Mouse (Mus musculus) E14TG2a.4 (cell line): ENCODE results near the gene Tchh.
"Not testable (repeated sequence)": the region's sequence is repeated elsewhere in the genome, so short reads cannot be mapped to it uniquely, and the experiment has no call there.

Source experiments
- H3K27me3 ChIP-seq: 2 replicates; pipeline ENCODE4 v1.6.1; 2014; ENCODE audit warnings: low read length, control low read depth; ENCODE audit not compliant: insufficient read depth
- H3K36me3 ChIP-seq: 2 replicates; pipeline ENCODE4 v1.6.1; 2014; ENCODE audit warnings: low read length, control low read depth; ENCODE audit not compliant: insufficient read depth
- H3K4me1 ChIP-seq: replicated peaks from 2 replicates; pipeline ENCODE4 v1.6.1; 2014; ENCODE audit warnings: low read depth, low read length, control low read depth
- H3K4me3 ChIP-seq: replicated peaks from 2 replicates; pipeline ENCODE4 v1.5.1; 2014; ENCODE audit warnings: mild to moderate bottlenecking, low read length
- H3K9me3 ChIP-seq: 2 replicates; pipeline ENCODE4 v1.6.1; 2014; ENCODE audit warnings: low read length, control low read depth
- CTCF ChIP-seq: conservative IDR thresholded peaks from 2 replicates; pipeline ENCODE4 v1.5.1; 2014; ENCODE audit warnings: low read length
- NANOG ChIP-seq: IDR thresholded peaks from 2 replicates; pipeline ENCODE4 v1.6.1; 2014; ENCODE audit warnings: borderline replicate concordance, low read length, mixed read lengths
- POU5F1 ChIP-seq: IDR thresholded peaks from 2 replicates; pipeline ENCODE4 v1.6.1; 2014; ENCODE audit warnings: low read length, borderline replicate concordance

The Tchh gene

DNA sequence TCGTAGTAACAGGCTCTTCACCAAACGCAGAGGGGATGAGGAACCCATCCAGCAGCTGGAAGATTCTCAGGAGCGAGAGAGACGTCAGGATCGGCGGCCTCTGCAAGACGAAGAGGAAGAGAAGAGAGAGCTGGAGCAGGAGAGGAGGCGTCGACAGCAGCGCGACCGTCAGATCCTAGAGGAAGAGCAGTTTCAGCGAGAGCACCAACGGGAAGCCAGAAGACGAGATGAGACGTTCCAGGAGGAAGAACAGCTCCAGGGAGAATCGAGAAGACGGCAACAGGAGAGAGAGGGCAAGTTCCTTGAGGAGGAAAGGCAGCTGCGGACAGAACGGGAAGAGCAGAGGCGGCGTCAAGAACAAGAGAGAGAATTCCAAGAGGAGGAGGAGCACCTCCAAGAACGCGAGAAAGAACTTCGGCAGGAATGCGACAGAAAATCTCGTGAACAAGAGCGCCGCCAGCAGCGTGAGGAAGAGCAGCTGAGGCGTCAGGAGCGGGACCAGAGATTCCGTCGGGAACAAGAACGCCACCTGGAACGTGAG, 3.1 kb downstream of the Tchh start:
- TF ChIP-seq CTCF, result no peak
- no peak for TF ChIP-seq NANOG
- no peak; the same call in 1 of the 2 replicates for TF ChIP-seq POU5F1
- Histone ChIP-seq H3K4me1 (peaks cover 34% of the 10 kb centered on the region), H3K36me3 (no peaks in the 10 kb centered on the region), H3K4me3 (peak overlapping the region; percentile 73), H3K27me3 (peaks cover 76% of the 10 kb centered on the region), H3K9me3 (no peaks in the 10 kb centered on the region)

DNA sequence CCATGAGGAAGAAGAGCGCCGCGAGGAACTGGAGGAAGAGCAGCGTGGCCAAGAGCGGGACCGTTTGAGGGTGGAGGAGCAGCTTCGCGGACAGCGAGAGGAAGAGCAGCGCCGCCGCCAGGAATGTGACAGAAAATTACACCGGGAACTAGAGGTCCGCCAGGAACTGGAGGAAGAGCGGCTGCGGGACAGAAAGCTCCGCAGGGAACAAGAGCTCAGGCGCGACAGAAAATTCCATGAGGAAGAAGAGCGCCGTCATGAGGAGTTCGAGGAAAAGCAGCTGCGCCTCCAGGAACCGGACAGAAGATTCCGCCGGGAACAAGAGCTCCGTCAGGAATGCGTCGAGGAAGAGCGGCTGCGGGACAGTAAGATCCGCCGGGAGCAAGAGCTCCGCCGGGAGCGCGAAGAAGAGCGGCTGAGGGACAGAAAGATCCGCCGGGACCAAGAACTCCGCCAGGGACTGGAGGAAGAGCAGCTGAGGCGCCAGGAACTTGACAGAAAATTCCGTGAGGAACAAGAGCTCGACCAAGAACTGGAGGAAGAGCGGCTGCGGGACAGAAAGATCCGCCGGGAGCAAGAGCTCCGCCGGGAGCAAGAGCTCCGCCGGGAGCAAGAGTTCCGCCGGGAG, 4.1 kb downstream of the Tchh start:
- Histone ChIP-seq H3K4me1 (peaks cover 34% of the 10 kb centered on the region), H3K27me3 (peaks cover 66% of the 10 kb centered on the region), H3K9me3 (no peaks in the 10 kb centered on the region), H3K4me3 (peak overlapping the region; percentile 73), H3K36me3 (no peaks in the 10 kb centered on the region)
- TF ChIP-seq POU5F1 (no peak), NANOG (no peak), CTCF (no peak)

DNA sequence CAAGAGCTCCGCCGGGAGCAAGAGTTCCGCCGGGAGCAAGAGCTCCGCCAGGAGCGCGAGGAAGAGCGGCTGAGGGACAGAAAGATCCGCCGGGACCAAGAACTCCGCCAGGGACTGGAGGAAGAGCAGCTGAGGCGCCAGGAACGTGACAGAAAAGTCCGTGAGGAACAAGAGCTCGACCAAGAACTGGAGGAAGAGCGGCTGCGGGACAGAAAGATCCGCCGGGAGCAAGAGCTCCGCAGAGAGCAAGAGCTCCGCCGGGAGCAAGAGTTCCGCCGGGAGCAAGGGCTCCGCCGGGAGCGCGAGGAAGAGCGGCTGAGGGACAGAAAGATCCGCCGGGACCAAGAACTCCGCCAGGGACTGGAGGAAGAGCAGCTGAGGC, 4.6 kb downstream of the Tchh start:
- not testable (repeated sequence) for H3K9me3 ChIP-seq, H3K36me3 ChIP-seq
- H3K27me3 ChIP-seq, result peaks cover 64% of the 10 kb centered on the region
- peaks cover 34% of the 10 kb centered on the region for H3K4me1 ChIP-seq
- H3K4me3 ChIP-seq, result peak overlapping the region; percentile 73

DNA sequence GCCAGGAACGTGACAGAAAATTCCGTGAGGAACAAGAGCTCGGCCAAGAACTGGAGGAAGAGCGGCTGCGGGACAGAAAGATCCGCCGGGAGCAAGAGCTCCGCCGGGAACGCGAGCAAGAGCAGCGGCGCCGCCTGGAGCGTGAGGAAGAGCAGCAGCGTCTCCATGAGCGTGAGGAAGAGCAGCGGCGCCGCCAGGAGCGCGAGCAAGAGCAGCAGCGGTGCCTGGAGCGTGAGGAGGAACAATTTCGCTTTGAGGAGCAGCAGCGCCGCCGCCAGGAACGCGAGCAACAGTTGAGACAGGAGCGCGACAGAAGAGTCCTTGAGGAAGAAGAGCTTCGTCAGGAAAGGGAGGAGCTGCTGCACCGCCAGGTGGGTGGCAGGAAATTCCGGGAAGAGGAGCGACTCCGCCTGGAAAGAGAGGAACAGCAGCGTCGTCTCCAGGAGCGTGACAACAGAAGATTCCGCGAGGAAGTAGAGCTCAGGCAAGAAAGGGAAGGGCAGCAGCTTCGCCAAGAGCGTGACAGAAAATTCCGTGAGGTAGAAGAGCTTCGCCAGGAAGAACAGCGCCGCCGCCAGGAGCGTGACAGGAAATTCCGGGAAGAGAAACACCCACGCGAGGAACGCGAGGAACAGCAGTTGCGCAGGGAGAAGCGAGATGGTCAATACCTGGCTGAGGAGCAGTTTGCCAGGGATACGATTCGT, 5.2 kb downstream of the Tchh start:
- H3K4me3 ChIP-seq, result peak overlapping the region; percentile 73
- H3K4me1 ChIP-seq, result peaks cover 34% of the 10 kb centered on the region
- TF ChIP-seq NANOG (no peak), POU5F1 (no peak), CTCF (0 out of 2 replicates have a peak, but pooled peaks have one; percentile 7)
- no peaks in the 10 kb centered on the region for H3K9me3 ChIP-seq
- H3K27me3 ChIP-seq, result peaks cover 63% of the 10 kb centered on the region
- H3K36me3 ChIP-seq, result no peaks in the 10 kb centered on the region

DNA sequence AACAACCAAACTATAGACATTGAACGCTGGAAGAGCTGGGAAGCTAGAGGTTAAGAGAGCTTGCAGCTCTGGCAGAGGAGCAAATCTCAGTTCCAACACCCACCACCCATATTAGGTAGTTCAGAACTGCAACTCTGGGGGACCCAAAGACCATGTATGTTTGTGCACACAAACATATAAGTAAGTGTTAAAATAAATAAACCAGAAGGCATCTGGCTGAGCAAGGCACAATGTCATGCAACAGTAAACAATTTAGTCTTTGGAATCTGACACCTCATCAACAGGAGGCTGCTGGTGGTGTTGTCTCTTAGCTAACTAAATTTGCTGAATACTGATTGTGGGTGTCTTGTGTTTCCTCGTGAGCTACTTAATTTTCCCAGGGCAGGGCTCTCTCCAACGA, 24.4 kb downstream of the Tchh start:
- H3K4me3 ChIP-seq, result no peak overlapping the region
- H3K4me1 ChIP-seq, result no peaks in the 10 kb centered on the region
- TF ChIP-seq NANOG (no peak), POU5F1 (no peak), CTCF (no peak)
- H3K27me3 ChIP-seq, result peaks cover 6% of the 10 kb centered on the region; the same call in 1 of the 2 replicates
- no peaks in the 10 kb centered on the region for H3K36me3 ChIP-seq
- H3K9me3 ChIP-seq, result peaks cover 7% of the 10 kb centered on the region; the same call in 1 of the 2 replicates

DNA sequence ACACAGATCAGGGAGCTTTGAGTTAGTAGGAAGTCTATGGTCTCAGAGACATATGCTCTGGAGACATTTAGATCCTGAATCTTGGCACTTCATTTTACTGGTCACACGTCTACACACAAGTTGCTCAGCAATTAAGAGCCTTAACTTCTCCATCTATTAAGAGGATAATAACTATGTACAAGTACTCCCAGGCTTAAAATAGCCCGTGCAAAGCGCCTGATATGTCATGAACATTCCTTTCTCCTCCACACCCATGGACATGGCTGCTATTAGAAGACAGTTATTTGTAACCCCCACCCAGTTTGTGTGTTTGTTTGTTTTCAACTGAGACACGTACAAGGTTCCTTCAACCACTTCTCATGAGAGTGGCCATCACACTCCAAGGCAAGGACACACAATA, 25.0 kb downstream of the Tchh start:
- H3K4me3 ChIP-seq, result no peak overlapping the region
- TF ChIP-seq CTCF, result no peak
- TF ChIP-seq POU5F1, result no peak
- no peak for TF ChIP-seq NANOG
- H3K9me3 ChIP-seq, result peaks cover 7% of the 10 kb centered on the region; the same call in 1 of the 2 replicates
- H3K4me1 ChIP-seq, result no peaks in the 10 kb centered on the region
- no peaks in the 10 kb centered on the region for H3K36me3 ChIP-seq
- peaks cover 7% of the 10 kb centered on the region; the same call in 1 of the 2 replicates for H3K27me3 ChIP-seq

DNA sequence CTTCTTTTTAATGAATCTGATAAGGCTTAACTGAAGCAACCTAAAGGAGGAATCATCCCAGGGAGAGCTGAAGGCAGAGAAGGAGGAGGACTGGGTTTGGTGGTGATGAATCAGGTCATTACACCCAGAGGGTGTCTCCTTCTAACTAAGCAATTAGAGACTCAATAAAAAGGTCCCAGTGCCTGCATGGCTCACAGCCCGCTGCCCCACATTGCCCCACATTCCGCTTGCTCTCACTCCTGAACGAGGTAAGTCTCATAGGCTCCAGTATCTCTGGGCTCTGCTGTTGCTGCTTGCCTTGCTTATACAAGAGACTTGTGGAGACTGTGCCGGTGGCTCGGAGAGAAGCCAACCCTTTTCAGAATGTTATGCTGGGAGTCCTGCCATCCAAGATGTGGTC, 26.4 kb downstream of the Tchh start, which contains the start of gene Tchhl1:
Gene Tchhl1, plus strand, starts transcription at position 194 of the 400 bp plus-strand sequence.
- no peaks in the 10 kb centered on the region for H3K36me3 ChIP-seq
- H3K4me1 ChIP-seq, result no peaks in the 10 kb centered on the region
- H3K4me3 ChIP-seq, result no peak within 1 kb of the TSS
- H3K27me3 ChIP-seq, result peaks cover 7% of the 10 kb centered on the region; the same call in 1 of the 2 replicates
- peaks cover 7% of the 10 kb centered on the region; the same call in 1 of the 2 replicates for H3K9me3 ChIP-seq
- TF ChIP-seq POU5F1 (no peak), CTCF (no peak), NANOG (no peak)

DNA sequence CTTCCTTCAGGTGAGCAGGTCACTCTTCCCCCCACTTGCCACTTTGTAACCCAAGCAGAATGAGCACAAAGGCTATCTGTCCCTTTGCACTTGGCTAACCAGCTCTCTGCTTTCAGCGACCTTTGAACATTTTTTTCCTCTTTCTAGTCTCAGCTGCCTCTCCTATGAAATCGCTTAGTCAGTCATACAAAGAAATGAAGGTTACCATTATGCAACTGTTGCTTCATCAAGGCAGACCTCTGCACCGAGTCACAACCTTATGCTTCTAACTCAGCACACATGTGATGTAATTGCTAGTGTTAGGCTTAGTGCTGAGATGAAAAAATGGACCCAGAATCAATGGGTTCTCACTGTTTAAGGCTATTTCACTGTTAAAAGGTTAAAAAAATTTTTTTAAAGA, 27.5 kb downstream of the Tchh start:
- Histone ChIP-seq H3K36me3 (no peaks in the 10 kb centered on the region), H3K9me3 (peaks cover 7% of the 10 kb centered on the region; the same call in 1 of the 2 replicates), H3K4me1 (no peaks in the 10 kb centered on the region), H3K4me3 (no peak overlapping the region), H3K27me3 (peaks cover 7% of the 10 kb centered on the region; the same call in 1 of the 2 replicates)
- TF ChIP-seq CTCF, result no peak
- TF ChIP-seq POU5F1, result no peak
- no peak for TF ChIP-seq NANOG

DNA sequence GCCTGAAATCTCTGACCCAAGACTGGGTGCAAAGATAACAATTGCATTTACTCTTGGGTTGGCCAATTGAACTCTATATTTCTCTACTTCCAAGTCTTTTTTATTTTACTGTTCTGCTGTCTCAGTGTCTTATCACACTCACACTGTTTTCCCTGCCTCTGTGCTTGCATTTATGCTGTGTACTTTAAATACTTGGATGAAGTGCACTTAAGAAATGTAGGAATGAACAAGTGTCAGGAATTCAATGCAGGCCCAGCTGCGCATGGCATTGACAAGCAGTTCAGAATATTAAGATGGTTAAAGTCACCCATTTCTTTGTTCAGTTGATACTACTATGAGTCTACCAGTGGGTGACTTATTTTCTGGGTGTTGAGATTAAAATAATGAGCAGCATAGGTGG, 37.9 kb downstream of the Tchh start:
- Histone ChIP-seq H3K4me1 (no peaks in the 10 kb centered on the region), H3K36me3 (no peaks in the 10 kb centered on the region), H3K27me3 (no peaks in the 10 kb centered on the region), H3K4me3 (no peak overlapping the region), H3K9me3 (no peaks in the 10 kb centered on the region)
- TF ChIP-seq CTCF, result no peak
- TF ChIP-seq NANOG, result no peak
- TF ChIP-seq POU5F1, result no peak
